25 mouse cellular contexts compared by ENCODE assay signal in the genomic region with DNA sequence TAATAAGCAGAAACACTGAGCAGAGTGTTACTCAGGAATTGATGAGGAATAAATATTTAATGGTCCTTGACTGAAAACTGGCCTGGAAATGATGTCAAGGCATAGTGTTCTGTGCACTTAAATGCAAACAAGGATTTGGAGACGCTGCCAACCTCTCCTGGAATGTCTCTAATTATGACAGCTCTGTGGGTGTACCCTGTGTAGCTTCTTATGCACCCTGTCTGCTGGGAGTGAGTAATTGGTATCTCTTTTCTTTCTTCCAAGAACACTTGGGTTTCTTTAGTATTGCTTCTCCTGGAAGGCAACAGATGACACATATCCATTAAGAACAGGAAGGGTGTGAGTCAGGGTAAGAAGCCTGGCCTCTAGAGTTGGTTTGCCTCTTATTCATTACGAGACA. TPM values are rescaled to one million over a fixed set of nuclear protein-coding genes. Genes with fewer than 3 reads are reported as not detected.
DNase-seq lines count a peak whose midpoint lies in the region; ATAC-seq and TF ChIP-seq lines count a peak whose summit lies in the region.
"Had no signal": no experiment of that assay in that cellular context is flagged by ENCODE, and none has a peak within 500 bp of the region (broad histone marks: within the 10 kb centered on the region; RNA-seq: fewer than 3 reads in every experiment).

No protein-coding gene starts in this region.

- H3K36me3 ChIP-seq in forebrain, embryonic 14.5 days (ENCODE audit: control insufficient read depth, insufficient read depth, low read length): no peaks in the 10 kb centered on the region
- H3K36me3 ChIP-seq: embryonic facial prominence, embryonic 15.5 days; forebrain, embryonic 10.5 days; forebrain, embryonic 15.5 days; heart, embryonic 13.5 days; hindbrain, embryonic 15.5 days had no signal

- no peak overlapping the region for H3K4me2 ChIP-seq in forebrain, embryonic 14.5 days (ENCODE audit: low read length)
- H3K4me2 ChIP-seq: embryonic facial prominence, embryonic 15.5 days; forebrain, embryonic 15.5 days; heart, embryonic 13.5 days; hindbrain, embryonic 15.5 days had no signal

- ATAC-seq in forebrain, embryonic 14.5 days: no peak
- ATAC-seq: forebrain, embryonic 15.5 days had no signal

- H3K27ac ChIP-seq in forebrain, embryonic 14.5 days (ENCODE audit: low read depth, low read length): no peak overlapping the region
- H3K27ac ChIP-seq: embryonic facial prominence, embryonic 15.5 days; forebrain, embryonic 10.5 days; forebrain, embryonic 15.5 days; heart, embryonic 13.5 days; hindbrain, embryonic 15.5 days had no signal

- intact Hi-C loops in left cerebral cortex, postnatal 36 days (cut with DNase I): no loop called here

- TF ChIP-seq CTCF in brain, embryonic 14.5 days (IDR thresholded peaks at IDR 0.05; ENCODE audit: borderline replicate concordance, extremely low read depth, insufficient read depth, insufficient read length): no peak

- no peaks in the 10 kb centered on the region for H3K4me1 ChIP-seq in forebrain, embryonic 14.5 days (ENCODE audit: control insufficient read depth, insufficient read depth, low read length)
- H3K4me1 ChIP-seq: embryonic facial prominence, embryonic 15.5 days; forebrain, embryonic 10.5 days; forebrain, embryonic 15.5 days; heart, embryonic 13.5 days; hindbrain, embryonic 15.5 days had no signal

- no peak overlapping the region for H3K9ac ChIP-seq in forebrain, embryonic 14.5 days (ENCODE audit: low read length)
- H3K9ac ChIP-seq: embryonic facial prominence, embryonic 15.5 days; forebrain, embryonic 15.5 days; heart, embryonic 13.5 days; hindbrain, embryonic 15.5 days had no signal

- H3K9me3 ChIP-seq in forebrain, embryonic 14.5 days (replicated peaks; ENCODE audit: control insufficient read depth, low read length): no peaks in the 10 kb centered on the region
- H3K9me3 ChIP-seq: embryonic facial prominence, embryonic 15.5 days; forebrain, embryonic 10.5 days; forebrain, embryonic 15.5 days; heart, embryonic 13.5 days; hindbrain, embryonic 15.5 days had no signal

- H3K27me3 ChIP-seq in forebrain, embryonic 14.5 days (replicated peaks; ENCODE audit: control insufficient read depth, insufficient read depth, low read length): no peaks in the 10 kb centered on the region
- H3K27me3 ChIP-seq: CH12.LX; embryonic facial prominence, embryonic 15.5 days; forebrain, embryonic 15.5 days; heart, embryonic 13.5 days; hindbrain, embryonic 15.5 days had no signal

- TF ChIP-seq POLR2A in brain, embryonic 14.5 days (IDR thresholded peaks at IDR 0.05; ENCODE audit: borderline replicate concordance, extremely low read depth, insufficient read depth, insufficient read length, poor library complexity, severe bottlenecking): no peak

- WGBS in forebrain, embryonic 14.5 days: 57% methylated on average over 2 of the region's 2 CpGs

- no peak overlapping the region for H3K4me3 ChIP-seq in forebrain, embryonic 14.5 days (ENCODE audit: low read depth, low read length)
- H3K4me3 ChIP-seq: embryonic facial prominence, embryonic 15.5 days; erythroblast, embryonic 14.5 days; forebrain, embryonic 10.5 days; forebrain, embryonic 15.5 days; heart, embryonic 13.5 days; hindbrain, embryonic 15.5 days had no signal

- peak; percentile 6 for DNase-seq in layer of hippocampus, adult 11-12 months (ENCODE audit: low spot score)
- DNase-seq in layer of hippocampus, postnatal 14 days (ENCODE audit: low spot score in 2 of 2): no peak
- peak; percentile 11 to 34 for DNase-seq in left cerebral cortex, adult 9 months (ENCODE audit: low spot score in 2 of 2)
- DNase-seq in left cerebral cortex, postnatal 36 days (ENCODE audit: low spot score in 2 of 2): no peak
- DNase-seq in MN1 (ENCODE audit: low spot score): peak; percentile 5
- DNase-seq in brain, embryonic 14.5 days (ENCODE audit: low read depth): peak; percentile 7
- DNase-seq in thymus, postnatal 4 days: no peak
- DNase-seq in forebrain, embryonic 14.5 days (ENCODE audit: low spot score): no peak
- DNase-seq: adrenal gland, adult 2 months; adrenal gland, postnatal 25 days; cerebellum, adult 11 months; cerebellum, adult 8-10 months; cerebellum, postnatal 14 days; embryo, embryonic 11 days; gastrocnemius, postnatal 36 days; heart, adult 11 months; heart, postnatal 36 days had no signal

RNA-seq across cellular contexts. Expression of gene Cadps, which starts 42.4 kb away (rescaled TPM):
- total RNA-seq in layer of hippocampus, postnatal 14 days (2021): 100 to 1,000 TPM; 254 to 263 TPM
- 100 to 1,000 TPM; 224 to 253 TPM for total RNA-seq in left cerebral cortex, postnatal 36 days (2021)
- 121 and 146 TPM in 2 replicates for polyA plus RNA-seq in brain, embryonic 14.5 days (2012; rRNA removed)
- polyA plus RNA-seq in forebrain, embryonic 14.5 days (2014; fragmentation: Nextera tagmentation; extraction: Ambion mirVana): 36.0 TPM in 2 replicates
- total RNA-seq: common myeloid progenitor, adult 5-6 weeks; gastrocnemius, postnatal 36 days had no signal
- polyA plus RNA-seq: erythroblast, embryonic 14.5 days had no signal

Comparison
In these comparisons a context has a peak if more than half of its experiments do, and no peak if none do; other contexts are left out.
1. DNase-seq: peak in layer of hippocampus, adult 11-12 months (single experiment), left cerebral cortex, adult 9 months (2 of 2), MN1 (single experiment) and brain, embryonic 14.5 days (single experiment); none in layer of hippocampus, postnatal 14 days (0 of 2), left cerebral cortex, postnatal 36 days (0 of 2), thymus, postnatal 4 days (single experiment) and forebrain, embryonic 14.5 days (single experiment).